In genomic region chr4:55280706-55281105, GRCm38 (mm10) we compare ENCODE assay signal across 13 mouse cellular contexts.
DNase-seq lines count a peak whose midpoint lies in the region; ATAC-seq and TF ChIP-seq lines count a peak whose summit lies in the region.
"Had no signal": no experiment of that assay in that cellular context is flagged by ENCODE, and none has a peak within 500 bp of the region (broad histone marks: within the 10 kb centered on the region; RNA-seq: fewer than 3 reads in every experiment).

No protein-coding gene starts in this region.

- no peak for ATAC-seq in heart, embryonic 11.5 days (replicated peaks; ENCODE audit: insufficient number of reproducible peaks, low FRiP score, low TSS enrichment)
- ATAC-seq in midbrain, postnatal 0 days (ENCODE audit: low FRiP score) = no peak

- no peak overlapping the region for H3K4me2 ChIP-seq in heart, embryonic 11.5 days
- H3K4me2 ChIP-seq in midbrain, postnatal 0 days (ENCODE audit: low read depth, low read length, poor library complexity, severe bottlenecking) = no peak overlapping the region
- H3K4me2 ChIP-seq: embryonic facial prominence, embryonic 15.5 days; limb, embryonic 12.5 days; midbrain, embryonic 12.5 days had no signal

- no peaks in the 10 kb centered on the region for H3K9me3 ChIP-seq in heart, embryonic 11.5 days (replicated peaks; ENCODE audit: control insufficient read depth, low read length)
- no peaks in the 10 kb centered on the region for H3K9me3 ChIP-seq in midbrain, postnatal 0 days (ENCODE audit: low read length)
- H3K9me3 ChIP-seq in midbrain, embryonic 10.5 days (replicated peaks) = no peaks in the 10 kb centered on the region
- H3K9me3 ChIP-seq: embryonic facial prominence, embryonic 15.5 days; limb, embryonic 12.5 days; midbrain, embryonic 12.5 days had no signal

- no peaks in the 10 kb centered on the region for H3K4me1 ChIP-seq in heart, adult 2 months (ENCODE audit: control insufficient read depth, insufficient read depth, low read length)
- H3K4me1 ChIP-seq in heart, embryonic 11.5 days (ENCODE audit: control insufficient read depth, insufficient read depth, low read length) = 0 out of 2 replicates have a peak, but pooled peaks cover 5% of the 10 kb centered on the region
- H3K4me1 ChIP-seq in midbrain, postnatal 0 days (ENCODE audit: insufficient read depth, low read length) = no peaks in the 10 kb centered on the region
- H3K4me1 ChIP-seq in midbrain, embryonic 10.5 days = peaks cover 13% of the 10 kb centered on the region
- H3K4me1 ChIP-seq: embryonic facial prominence, embryonic 15.5 days; midbrain, embryonic 12.5 days had no signal

- no peaks in the 10 kb centered on the region for H3K79me2 ChIP-seq in heart, adult 2 months (replicated peaks; ENCODE audit: control insufficient read depth, insufficient read depth, low read length)

- no peak overlapping the region for H3K9ac ChIP-seq in heart, adult 2 months (ENCODE audit: low read depth, low read length)
- H3K9ac ChIP-seq in heart, embryonic 11.5 days (ENCODE audit: low read depth, low read length) = no peak overlapping the region
- H3K9ac ChIP-seq in midbrain, postnatal 0 days (replicated peaks; ENCODE audit: low read length, poor library complexity, severe bottlenecking) = no peak overlapping the region
- H3K9ac ChIP-seq: embryonic facial prominence, embryonic 15.5 days; limb, embryonic 12.5 days; midbrain, embryonic 12.5 days had no signal

- intact Hi-C loops in heart, adult 2 months (cut with DNase I) = no loop called here

- WGBS in heart, adult 2 months = 83% methylated on average over 3 of the region's 3 CpGs
- WGBS in heart, embryonic 11.5 days (ENCODE audit: insufficient replicate concordance) = 74% methylated on average over 3 of the region's 3 CpGs
- 89% methylated on average over 3 of the region's 3 CpGs for WGBS in midbrain, postnatal 0 days
- WGBS in midbrain, embryonic 10.5 days = 89% methylated on average over 3 of the region's 3 CpGs

- DNase-seq in heart, adult 2 months = no peak
- DNase-seq in midbrain, postnatal 0 days (ENCODE audit: low spot score) = no peak
- no peak for DNase-seq in midbrain, embryonic 10.5 days (ENCODE audit: low spot score)
- DNase-seq in brain, embryonic 14.5 days (ENCODE audit: low read depth) = no peak
- peak; percentile 77 for DNase-seq in thymus, postnatal 4 days
- no peak for DNase-seq in urinary bladder, adult 2 months (ENCODE audit: low spot score)
- no peak for DNase-seq in urinary bladder, postnatal 4 days (ENCODE audit: low spot score in 2 of 2)
- DNase-seq: cerebellum, adult 9-11 months had no signal

- no peak for TF ChIP-seq EP300 in heart, adult 2 months (IDR thresholded peaks at IDR 0.05; ENCODE audit: insufficient read depth, low read depth, low read length)

- peak; percentile 61 for TF ChIP-seq CTCF in heart, adult 2 months (IDR thresholded peaks at IDR 0.05)
- TF ChIP-seq CTCF in midbrain, postnatal 0 days (IDR thresholded peaks at IDR 0.05) = peak; percentile 31
- peak; percentile 34; the same call in 1 of the 2 replicates for TF ChIP-seq CTCF in brain, embryonic 14.5 days (IDR thresholded peaks at IDR 0.05; ENCODE audit: borderline replicate concordance, extremely low read depth, insufficient read depth, insufficient read length)

- no peaks in the 10 kb centered on the region for H3K36me3 ChIP-seq in heart, adult 2 months (ENCODE audit: control insufficient read depth, insufficient read depth, low read length)
- H3K36me3 ChIP-seq in heart, embryonic 11.5 days (ENCODE audit: control insufficient read depth, insufficient read depth, low read length) = no peaks in the 10 kb centered on the region
- no peaks in the 10 kb centered on the region for H3K36me3 ChIP-seq in midbrain, postnatal 0 days (ENCODE audit: insufficient read depth, low read length)
- H3K36me3 ChIP-seq in midbrain, embryonic 10.5 days = no peaks in the 10 kb centered on the region
- H3K36me3 ChIP-seq: embryonic facial prominence, embryonic 15.5 days; G1E; limb, embryonic 12.5 days; midbrain, embryonic 12.5 days had no signal

- no peaks in the 10 kb centered on the region for H3K27me3 ChIP-seq in heart, adult 2 months (ENCODE audit: control insufficient read depth, insufficient read depth, low read length)
- no peaks in the 10 kb centered on the region for H3K27me3 ChIP-seq in heart, embryonic 11.5 days (ENCODE audit: control insufficient read depth, insufficient read depth, low read length)
- no peaks in the 10 kb centered on the region for H3K27me3 ChIP-seq in midbrain, postnatal 0 days (ENCODE audit: insufficient read depth, low read length)
- no peaks in the 10 kb centered on the region for H3K27me3 ChIP-seq in midbrain, embryonic 10.5 days (ENCODE audit: low read depth, poor library complexity, severe bottlenecking)
- H3K27me3 ChIP-seq: embryonic facial prominence, embryonic 15.5 days; limb, embryonic 12.5 days; midbrain, embryonic 12.5 days had no signal

- H3K4me3 ChIP-seq in heart, adult 2 months = no peak overlapping the region
- H3K4me3 ChIP-seq in heart, embryonic 11.5 days (ENCODE audit: low read depth, low read length) = no peak overlapping the region
- H3K4me3 ChIP-seq in midbrain, postnatal 0 days (ENCODE audit: low read depth, low read length) = no peak overlapping the region
- no peak overlapping the region for H3K4me3 ChIP-seq in midbrain, embryonic 10.5 days
- H3K4me3 ChIP-seq: embryonic facial prominence, embryonic 15.5 days; limb, embryonic 12.5 days; midbrain, embryonic 12.5 days had no signal

- H3K27ac ChIP-seq in heart, adult 2 months = no peak overlapping the region
- no peak overlapping the region for H3K27ac ChIP-seq in heart, embryonic 11.5 days (ENCODE audit: low read depth, low read length)
- no peak overlapping the region for H3K27ac ChIP-seq in midbrain, postnatal 0 days (ENCODE audit: low read depth, low read length)
- no peak overlapping the region for H3K27ac ChIP-seq in midbrain, embryonic 10.5 days (replicated peaks)
- H3K27ac ChIP-seq: embryonic facial prominence, embryonic 15.5 days; limb, embryonic 12.5 days; midbrain, embryonic 12.5 days had no signal

- TF ChIP-seq POLR2A in heart, adult 2 months (IDR thresholded peaks at IDR 0.05; ENCODE audit: insufficient read depth, low read depth, low read length) = no peak
- no peak for TF ChIP-seq POLR2A in brain, embryonic 14.5 days (IDR thresholded peaks at IDR 0.05; ENCODE audit: borderline replicate concordance, extremely low read depth, insufficient read depth, insufficient read length, poor library complexity, severe bottlenecking)
